Mouse (Mus musculus): Measurements from ENCODE around the gene Map2k4.
A peak's percentile ranks its signal among the peaks of the same experiment; 100 is the strongest.

Gene Map2k4

GRCm38 (mm10) chr11:65706176-65706575 is 81.9 kb downstream of the Map2k4 start:
- no peak for DNase-seq (ENCODE audit: low spot score)

DNA sequence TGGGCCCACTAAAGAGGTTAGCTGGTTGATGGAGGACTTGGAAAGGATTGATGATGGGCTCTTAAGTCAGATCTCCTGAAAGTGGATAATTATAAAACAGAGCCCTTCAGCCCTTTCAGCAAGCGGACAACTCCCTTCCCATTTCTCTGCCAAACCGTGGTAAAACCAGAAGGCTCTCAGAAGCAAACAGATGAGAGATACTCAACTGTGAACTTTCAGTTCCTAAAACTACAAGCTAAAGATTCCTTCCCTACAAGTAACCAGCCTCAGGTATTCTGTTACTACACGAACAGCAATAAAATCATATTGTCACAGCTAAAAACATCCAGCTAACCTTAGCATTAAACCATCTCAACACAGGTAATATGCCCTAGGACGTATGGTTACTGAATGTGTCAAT is 83.2 kb downstream of the Map2k4 start:
- no peak for DNase-seq (ENCODE audit: low spot score)

DNA sequence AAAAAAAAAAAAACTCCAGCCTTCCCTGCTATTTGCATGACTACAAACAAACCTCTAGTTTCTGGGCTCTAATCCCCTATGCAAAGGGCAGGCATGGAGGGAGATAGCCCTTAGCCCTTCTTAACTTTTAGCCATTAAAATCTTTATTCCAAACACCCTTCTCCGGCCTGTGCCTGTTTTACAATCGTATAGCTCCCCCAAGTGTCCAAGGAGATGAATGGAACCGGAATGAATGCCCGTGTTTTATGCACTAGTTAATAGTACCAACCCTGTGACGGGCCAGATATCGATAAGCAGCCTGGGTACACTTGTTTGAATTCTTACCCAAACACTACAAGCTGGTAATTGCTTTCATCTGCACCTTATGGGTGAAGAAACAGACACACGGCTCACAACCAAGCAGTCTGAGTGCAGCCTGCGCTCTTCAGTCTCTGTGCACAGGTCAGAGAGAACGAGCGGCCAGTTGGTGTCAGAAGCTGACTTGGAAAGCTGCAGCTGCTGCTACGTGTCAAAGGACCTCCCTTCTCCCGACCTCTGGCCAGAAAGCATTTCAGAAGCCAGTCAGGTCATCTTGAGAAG is 109.2 kb downstream of the Map2k4 start:
- peak; percentile 30 for DNase-seq (ENCODE audit: low spot score)

- no peak for DNase-seq (ENCODE audit: low spot score)
These were observed 120.6 kb downstream of the Map2k4 start for GRCm38 (mm10) chr11:65667348-65667969.

- DNase-seq (ENCODE audit: low spot score) = no peak
These were observed 123.2 kb downstream of the Map2k4 start for GRCm38 (mm10) chr11:65664903-65665302.

GRCm38 (mm10) chr11:65661790-65662522 is 126.1 kb downstream of the Map2k4 start:
- DNase-seq (ENCODE audit: low spot score) = no peak

- no peak for DNase-seq (ENCODE audit: low spot score)
These were observed 134.2 kb downstream of the Map2k4 start for GRCm38 (mm10) chr11:65653932-65654331.

DNA sequence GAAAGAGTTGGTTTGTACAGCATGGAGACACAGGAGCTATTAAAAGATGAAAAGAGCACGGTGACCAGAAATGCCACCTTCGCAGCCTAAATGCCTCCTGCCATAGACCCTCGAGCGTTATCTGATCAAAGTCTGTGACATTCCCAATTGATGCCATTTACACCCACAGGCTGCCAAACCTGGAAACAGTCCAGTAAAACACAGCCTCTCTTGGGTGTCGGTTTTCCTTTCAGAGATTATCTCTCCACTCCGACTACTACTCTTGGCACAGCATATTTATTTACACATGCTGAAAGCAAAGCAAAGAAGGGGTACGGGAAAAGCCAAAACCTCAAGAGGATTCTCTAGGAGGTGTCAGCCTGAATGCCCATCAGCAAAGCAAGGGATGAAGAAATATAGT is 136.7 kb downstream of the Map2k4 start:
- DNase-seq (ENCODE audit: low spot score) = no peak

GRCm38 (mm10) chr11:65649956-65650715 is 138.0 kb downstream of the Map2k4 start:
- no peak for DNase-seq (ENCODE audit: low spot score)

DNA sequence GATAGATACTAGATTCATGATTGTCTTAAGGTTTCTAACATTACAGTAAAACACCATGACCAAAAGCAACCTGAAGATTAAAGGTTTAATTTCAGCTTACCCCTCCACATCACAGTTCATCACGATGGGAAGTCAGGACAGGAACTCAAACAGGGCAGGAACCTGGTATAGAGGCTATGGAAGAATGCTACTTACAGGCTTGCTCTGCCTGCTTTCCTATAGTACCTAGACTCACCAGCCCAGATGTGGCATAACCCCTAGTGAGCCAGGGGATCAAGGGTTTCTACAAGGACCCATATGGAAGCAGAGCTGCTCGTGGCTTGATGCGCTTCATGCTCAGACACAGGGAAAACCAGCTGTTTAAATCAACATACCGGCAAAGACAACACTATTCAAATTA is 138.6 kb downstream of the Map2k4 start:
- no peak for DNase-seq (ENCODE audit: low spot score)

- no peak for DNase-seq (ENCODE audit: low spot score)
These were observed 141.8 kb downstream of the Map2k4 start for GRCm38 (mm10) chr11:65646314-65646713.

GRCm38 (mm10) chr11:65644539-65644938 is 143.6 kb downstream of the Map2k4 start:
- DNase-seq (ENCODE audit: low spot score) = no peak

GRCm38 (mm10) chr11:65640261-65640660 is 147.8 kb downstream of the Map2k4 start:
- no peak for DNase-seq (ENCODE audit: low spot score)

Data from left cerebral cortex, adult 11 months (tissue).